Mouse (Mus musculus) inflammation-experienced regulatory T-cells, adult 6 months (primary cell): Measurements from ENCODE around the gene Zfp143. TPM values are rescaled to one million over a fixed set of nuclear protein-coding genes. Genes with fewer than 3 reads are reported as not detected.
"Not testable (repeated sequence)": the region's sequence is repeated elsewhere in the genome, so short reads cannot be mapped to it uniquely, and the experiment has no call there.

ENCODE experiments used
- ATAC-seq: one replicate; pipeline ENCODE4 v1.8.0; 2017
- polyA plus RNA-seq, 3 experiments: library from polyadenylated mRNA; unstranded; fragments of 100-300 nt; shearing (Covaris generic); gene quantifications; one replicate each; pipeline ENCODE4 v1.2.1; 2017

Zfp143 gene
- 10 to 100 TPM; 35.4 to 48.6 (median 43.5) TPM for polyA plus RNA-seq

DNA sequence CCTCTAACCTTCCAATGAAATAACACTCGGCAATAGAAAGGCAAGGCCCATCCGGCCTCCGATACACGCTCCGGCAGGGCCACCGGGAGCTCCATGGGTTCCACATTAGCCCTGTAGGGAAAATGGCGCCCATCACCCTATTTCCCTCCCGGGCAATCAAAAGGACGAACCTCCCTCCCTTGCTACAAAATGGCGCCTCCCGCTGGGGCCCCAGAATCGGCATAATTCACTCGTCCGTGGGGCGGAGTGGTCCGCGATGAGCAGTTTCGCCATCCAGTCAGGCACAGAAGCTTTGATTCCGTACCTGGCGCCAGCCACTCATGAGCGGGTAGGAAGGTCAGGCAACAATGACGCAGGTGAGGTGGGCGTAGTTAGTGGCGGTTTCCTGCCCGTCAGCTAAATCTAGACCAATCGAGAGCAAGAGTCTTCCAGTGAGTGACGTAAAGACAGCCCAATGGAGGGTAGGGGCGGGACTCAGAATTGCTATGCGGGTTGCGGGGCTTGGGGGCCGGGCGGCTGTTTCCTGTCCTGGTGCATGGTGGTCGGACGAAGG is at the start of gene Zfp143:
Gene Zfp143 (plus strand): TSS at position 19 of the 553 bp plus-strand sequence.
- peak; percentile 94 for ATAC-seq

DNA sequence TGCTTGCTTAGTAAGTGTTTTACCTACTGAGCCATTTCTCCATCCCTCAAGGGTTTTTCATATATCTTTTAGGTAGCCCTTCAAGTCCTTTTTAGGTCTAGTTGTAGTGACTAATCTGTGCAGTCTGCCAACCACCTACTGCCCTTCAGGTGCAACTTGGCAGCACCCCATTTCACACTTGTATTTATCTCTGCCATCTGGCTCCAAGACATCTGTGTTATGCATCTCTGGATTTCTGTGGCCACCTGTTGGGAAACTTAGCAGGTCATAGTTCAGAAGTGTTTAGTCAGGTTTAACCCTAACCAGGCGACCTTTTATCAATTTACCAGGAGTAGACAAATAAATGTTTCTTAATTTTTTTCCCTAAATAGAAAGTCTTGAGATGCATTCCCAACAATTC is 49.6 kb upstream of the Zfp143 start:
- ATAC-seq: no peak

DNA sequence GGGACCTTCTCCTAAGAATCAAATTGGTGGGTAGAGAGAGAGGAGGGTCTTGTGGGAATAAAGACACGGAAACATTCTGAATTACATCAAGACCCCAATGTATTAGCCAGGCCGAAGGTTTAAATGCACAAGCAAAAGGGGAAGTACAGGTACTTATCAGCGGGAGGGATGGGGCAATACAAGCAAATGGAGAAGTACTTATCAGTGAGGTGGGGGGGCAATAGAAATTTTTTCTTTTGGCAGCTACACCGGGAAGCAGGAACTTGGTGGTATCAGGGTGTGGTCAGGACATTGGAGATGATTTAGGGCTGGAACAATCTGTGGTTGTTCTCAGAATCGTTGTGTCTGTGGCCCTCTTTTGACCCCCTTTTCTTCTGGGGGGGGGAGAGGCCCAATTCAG is 46.7 kb upstream of the Zfp143 start:
- no peak for ATAC-seq

DNA sequence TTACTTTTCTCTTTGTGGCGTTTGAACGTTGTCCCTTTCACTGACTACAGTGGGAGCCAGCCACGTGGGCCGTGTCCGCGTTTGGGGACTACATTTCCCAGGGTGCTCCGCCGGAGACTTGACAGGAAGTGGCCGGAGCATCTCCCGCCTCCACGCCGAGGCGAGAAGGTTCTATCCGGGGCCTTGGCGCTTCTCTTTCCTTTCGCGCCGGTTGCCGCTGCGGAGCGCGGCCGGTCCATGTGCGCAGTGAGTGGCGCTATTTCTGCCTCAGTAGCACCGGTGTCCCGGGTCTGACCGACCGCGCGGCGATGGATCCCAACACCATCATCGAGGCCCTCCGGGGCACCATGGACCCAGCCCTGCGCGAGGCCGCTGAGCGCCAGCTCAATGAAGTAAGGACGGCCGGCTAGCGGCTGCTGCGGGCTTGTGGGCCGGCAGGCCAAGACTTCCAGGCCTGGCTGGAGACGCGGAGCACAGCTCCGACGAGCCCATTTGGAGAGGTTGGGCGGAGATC is 42.8 kb upstream of the Zfp143 start, which contains the start of gene Ipo7:
Gene Ipo7 (plus strand): TSS at position 158 of the 514 bp plus-strand sequence.
- peak; percentile 98 for ATAC-seq

DNA sequence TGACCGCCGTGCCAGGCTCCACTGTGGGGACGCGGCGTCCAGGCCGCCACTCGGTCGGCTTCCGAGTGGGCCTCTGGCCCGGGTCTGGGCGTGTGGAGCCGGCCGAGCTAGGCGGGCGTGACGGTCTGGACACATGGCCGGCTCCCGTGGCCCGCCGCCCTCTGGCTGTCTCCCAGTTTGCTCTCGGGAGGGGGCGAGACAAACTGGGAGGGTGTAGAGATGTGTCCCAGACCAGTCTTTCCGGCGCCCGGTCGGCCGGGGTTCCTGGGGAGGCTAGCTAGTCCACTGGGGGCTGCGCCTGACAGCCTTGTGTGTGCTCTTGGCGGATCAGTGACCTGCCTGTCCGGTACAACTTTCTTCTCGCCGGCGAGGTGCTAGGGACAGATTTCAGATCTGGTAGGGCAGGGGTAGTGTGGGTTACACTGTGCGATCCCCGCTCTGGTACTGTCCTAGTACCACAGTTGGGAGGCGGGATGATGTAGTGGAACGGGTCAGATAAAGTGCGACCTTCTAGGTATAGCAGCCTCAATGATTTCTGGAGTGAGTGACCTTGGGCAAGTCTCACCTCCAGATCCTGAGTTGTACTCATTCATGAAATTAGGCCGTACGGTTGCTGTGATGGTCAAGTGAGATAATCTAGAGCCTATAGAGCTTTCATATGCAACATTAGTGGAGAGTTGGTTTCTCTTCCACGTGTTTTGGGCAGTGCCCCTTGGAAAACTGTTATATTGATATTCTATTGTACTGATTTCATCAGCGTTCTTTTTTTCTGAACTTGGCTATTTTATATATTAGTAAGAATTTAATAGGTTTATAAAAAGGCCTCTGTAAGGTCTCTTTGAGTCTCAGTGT is 42.2 kb upstream of the Zfp143 start:
- peak; percentile 23 for ATAC-seq

DNA sequence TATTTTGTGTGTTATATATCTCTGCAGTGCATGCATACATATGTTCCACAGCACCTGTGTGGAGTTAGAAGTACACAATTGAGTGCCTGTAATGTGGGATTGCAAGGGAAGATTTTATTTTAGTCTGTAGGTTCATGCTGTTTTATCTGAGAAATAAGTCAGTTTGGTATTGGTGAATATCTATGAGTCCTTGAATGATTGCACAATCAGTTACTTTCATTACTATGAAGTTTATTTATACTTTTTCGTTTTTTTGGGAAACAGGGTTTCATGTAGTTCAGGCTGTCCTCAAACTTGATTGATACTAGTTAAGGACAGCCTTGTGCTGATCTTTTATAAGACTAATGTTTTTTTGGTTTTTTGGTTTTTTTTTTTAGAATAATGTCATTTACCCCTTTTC is 37.5 kb upstream of the Zfp143 start:
- ATAC-seq: no peak

DNA sequence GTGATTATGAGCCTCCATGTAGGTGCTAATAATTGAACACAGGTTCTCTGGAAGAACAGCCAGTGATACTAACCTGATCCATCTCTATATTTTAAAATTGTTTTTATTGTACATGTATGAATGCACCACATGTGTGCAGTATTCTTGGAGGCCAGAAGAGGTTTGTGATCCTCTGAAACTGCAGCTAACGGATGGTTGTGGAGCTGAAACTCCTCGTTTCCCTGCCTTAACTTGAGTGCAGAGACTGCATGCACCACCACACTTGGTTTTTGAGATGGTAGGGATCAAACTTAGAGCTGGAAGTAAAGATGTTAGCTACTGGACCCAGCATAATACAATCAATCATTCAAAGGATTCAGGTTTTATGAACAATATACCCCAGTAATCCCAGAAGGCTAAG is 34.4 kb upstream of the Zfp143 start:
- ATAC-seq: no peak

DNA sequence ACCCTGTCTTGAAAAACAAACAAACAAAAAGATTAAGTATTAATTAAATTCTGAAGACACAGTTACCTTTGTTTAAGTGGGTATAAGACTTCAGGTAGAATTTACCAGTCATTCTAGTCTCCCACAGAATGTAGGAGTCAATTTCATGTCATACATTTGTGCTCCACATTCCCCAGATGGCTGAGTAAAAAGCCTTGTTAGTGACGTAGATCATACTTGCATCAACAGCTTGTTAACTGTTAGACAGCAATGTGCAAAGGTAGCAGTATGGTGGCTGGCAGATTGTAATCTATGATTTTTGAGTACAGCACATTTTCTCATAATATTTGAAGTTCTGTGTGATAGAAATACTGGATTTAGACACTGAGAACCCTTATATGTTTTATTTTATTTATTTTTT is 32.2 kb upstream of the Zfp143 start:
- ATAC-seq: no peak

DNA sequence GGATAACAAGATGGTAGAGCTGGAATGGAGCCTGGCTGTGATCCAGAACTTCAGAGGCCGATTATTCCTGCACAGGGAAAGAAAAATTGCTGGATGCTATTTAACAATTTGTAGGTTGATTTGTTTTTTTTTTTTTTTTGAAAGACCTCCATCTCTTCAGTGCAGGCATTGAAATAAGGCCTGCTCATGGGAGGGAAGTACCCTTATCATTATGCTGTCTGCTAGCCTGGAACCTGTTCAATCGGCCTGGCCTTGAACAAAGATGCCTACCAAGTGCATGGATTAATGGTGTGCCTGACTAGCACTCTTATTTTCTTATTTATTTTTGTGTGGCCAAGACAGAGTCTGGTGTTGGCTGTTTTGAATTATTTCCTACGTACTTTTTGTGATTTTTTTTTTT is 30.7 kb upstream of the Zfp143 start:
- ATAC-seq: no peak

DNA sequence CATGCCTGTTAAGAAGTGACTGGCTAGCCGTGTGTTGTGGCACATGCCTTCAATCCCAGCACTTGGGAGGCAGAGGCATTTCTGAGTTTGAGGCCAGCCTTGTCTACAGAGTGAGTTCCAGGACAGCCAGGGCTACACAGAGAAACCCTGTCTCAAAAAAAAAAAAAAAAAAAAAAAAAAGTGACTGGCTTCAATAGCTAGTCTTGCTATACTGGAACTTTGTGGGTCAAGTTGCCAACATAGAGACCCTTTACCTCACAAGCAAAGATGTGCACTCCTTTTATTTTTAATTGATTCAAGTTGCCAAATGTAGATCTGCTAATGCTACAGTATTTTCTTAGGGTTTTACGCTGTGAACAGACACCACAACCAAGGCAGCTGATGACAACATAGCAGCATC is 3.3 kb upstream of the Zfp143 start:
- not testable (repeated sequence) for ATAC-seq

DNA sequence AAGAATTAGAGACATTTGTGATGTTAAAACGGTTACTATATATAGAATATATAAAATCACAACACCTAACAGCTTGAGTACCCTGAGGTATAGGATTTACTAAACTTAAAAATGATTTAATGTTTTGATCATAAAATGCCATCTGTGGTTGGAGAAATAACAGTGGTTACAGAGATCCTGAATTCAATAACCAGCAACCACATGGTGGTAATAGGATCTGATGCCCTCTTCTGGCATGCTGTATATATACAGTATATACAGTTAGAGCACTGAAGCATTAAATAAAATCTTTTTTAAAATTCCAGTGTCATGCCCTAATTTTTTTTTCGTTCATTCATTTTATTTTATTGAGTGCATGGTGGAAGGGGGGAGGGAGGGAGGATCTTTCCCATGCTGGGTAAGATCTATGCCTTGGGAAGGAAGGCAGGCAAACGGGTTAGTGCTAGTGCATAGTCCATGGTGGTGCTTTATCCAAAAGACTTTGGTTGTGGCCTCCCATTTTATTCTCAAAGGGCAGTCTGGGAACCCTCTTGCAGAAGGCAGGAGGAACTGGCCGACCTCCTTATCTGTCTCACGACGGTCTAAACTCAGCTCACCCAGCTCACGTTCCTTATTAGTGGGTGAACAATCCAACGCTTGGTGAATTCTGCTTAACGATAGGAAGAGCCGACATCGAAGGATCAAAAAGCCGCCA is 1.8 kb upstream of the Zfp143 start:
- no peak for ATAC-seq

DNA sequence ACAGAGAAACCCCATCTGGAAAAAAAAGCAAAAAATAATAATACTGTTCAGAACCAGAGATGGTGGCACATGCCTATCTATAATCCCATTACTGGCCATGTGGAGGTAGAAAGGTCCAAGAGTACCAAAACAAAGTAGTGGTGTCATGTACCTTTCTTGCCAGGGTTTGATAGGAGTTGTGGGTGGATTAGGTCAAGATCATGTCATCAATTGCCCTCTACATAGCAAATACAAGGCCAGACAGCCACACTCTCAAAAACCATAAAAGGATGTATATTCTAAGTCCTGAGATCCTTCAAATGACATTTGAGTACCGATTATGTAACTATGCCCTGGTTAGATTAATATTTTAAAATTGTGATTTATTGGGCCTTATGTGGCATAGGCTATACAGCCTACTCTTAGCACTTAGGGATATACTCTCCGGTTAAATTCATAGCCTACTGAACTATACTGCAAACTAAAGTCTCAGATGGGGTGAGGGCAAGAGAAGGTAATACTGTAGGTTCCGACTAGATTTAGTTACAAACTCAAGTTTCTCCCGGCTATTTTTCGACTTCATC is 830 bp upstream of the Zfp143 start:
- ATAC-seq: no peak

DNA sequence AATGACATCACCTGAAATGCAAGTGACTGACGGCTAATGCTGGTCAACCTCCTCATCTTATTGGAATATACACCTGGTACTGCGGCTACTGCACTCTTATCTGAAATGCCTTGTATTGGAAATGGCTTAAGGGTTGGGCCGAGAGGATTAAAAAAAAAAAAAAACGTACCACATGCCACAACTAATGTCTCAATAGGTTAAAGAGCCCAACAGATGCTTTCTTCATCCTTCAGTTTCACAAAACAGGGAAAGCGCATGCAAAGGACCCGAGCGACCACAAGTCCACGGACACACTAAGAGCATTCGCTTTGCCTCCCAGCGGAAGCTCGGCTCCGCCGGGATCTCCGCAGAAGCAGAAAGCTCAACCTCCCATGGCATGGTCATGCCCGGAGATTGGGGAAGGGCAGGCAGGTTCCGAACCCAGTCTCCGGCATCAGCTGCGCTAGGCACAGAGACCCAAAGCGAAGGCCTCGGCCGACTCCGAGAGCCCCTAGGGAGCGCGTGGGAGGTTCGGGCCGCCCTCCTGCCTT is 283 bp upstream of the Zfp143 start:
- peak; percentile 3 for ATAC-seq

DNA sequence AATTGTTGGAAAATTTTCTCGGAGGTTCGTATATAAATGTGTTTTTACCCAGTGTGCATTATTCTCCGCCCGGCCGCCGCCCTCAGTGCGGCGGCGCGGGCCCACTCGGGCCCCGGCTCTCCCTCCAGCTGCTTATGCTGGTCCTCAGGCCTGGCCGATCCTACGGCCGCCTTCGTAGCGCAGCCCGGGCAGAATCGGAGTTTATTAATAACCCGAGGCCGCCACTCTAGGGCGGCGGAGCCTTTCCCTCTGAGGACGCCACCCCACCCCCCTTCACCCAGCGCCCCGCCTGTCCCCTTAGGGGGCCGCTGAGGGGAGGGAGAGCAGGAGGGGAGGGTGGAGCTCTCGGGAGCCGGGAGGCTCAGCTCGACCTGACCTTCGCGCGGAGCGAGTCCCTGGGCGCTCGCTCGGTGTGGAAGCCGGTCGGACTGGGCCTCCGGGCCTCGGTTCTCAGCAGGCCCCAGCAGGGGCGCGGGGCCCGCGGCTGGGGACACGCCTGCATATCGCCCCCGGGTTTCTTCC is 796 bp downstream of the Zfp143 start:
- peak; percentile 14 for ATAC-seq

DNA sequence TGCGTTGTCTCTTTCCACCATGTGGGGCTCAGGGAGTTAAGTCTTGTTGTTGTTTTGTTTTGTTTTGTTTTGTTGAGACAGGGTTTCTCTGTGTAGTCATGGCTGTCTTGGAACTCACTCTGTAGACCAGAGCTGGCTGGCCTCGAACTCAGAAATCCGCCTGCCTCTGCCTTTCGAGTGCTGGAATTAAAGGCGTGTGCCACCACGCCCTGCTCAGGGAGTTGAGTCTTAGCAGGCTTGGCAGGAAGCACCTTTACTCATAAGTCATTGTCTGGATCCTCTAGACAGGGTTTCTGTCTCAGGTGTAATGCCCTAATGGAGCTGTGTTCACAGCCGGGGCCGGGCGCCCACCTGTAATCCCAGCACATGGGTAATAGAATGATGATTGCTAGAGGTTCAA is 2.7 kb downstream of the Zfp143 start:
- no peak for ATAC-seq

DNA sequence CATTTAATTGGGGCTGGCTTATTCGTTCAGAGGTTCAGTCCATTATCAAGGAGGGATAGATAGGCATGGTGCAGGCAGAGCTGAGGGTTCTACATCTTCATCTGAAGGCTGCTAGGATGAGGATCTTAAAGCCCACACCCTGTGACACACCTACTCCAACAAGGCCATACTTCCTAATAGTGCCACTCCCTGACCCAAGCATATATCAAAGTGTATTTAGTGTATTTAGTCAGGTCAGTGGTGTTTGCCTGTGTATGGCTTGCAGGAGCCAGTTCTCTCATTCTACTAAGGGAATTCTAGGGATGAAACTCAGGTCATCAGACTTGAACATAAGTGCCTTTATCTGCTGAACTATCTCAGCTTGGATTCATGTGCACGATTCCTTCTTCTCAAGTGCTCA is 8.1 kb downstream of the Zfp143 start:
- no peak for ATAC-seq

DNA sequence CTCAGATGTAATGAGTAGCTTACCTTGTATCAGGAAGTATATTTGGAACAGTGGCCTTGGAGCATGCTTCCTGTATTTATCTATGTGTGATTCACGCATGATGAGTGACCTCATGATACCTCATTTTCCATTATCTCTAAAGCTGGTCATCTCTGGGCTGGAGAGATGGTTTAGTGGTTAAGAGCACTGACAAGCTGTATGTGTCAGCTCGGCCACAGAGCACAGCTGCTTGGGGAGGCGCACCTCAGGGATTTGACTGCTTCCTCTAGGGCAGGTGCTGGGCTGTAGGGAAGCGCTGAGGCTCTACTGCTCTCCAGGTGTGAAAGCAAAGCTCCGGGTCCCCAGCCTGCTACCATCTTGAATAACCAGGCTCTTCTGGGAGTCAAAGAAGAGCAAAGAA is 17.2 kb downstream of the Zfp143 start:
- ATAC-seq: no peak

DNA sequence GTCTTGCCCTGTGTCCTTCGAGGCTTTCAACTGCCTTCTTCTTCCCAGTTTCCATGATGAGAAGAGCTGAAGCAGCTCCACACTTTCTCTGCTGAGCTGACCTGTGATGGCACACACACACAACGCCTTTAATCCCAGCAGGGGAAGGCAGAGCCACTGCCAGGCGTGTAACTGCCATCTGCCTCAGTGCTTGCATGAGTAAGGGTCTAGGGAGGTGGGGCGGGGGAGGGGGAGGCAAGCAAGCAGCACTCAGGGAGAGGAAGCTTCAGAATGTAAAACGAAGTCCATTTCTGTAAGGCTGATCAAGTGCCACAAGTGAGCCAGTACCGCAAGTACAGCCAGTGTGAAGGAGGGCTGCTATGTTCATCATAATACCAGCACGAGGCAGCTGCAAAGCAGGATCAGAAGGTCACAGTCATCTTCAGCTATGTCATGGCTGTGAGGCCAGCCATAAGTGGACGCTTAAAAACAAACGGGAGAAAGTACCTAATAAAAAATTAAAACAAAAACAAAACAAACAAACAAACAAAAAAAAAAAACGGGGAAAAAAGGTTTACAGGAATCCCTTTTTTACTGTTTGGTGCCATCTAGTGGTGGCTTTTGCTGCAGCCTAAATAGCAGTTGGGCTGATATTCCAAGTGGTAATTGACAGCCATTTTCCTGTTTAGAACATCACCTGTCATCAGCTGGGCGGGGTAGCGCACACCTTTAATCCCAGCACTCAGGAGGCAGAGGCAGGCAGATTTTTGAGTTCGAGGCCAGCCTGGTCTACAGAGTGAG is 22.6 kb downstream of the Zfp143 start:
- peak; percentile 77 for ATAC-seq

DNA sequence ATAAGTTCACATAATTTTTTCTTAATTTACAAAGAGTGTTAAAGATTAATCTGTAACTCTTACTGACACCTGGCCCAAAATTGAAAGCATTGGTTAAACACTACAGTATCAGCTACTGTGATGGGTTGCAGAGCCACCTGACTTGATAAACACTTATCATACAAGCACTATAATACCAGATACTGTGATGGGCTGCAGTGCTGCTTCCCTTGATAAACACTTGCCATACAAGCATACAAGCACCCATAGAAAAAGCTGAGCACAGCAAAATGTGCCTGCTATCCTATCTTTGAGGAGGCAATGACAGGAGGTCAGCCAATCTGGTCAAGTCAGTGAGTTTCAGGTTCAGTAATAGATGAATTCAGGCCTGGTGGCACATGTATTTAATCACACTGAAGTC is 24.2 kb downstream of the Zfp143 start:
- no peak for ATAC-seq

DNA sequence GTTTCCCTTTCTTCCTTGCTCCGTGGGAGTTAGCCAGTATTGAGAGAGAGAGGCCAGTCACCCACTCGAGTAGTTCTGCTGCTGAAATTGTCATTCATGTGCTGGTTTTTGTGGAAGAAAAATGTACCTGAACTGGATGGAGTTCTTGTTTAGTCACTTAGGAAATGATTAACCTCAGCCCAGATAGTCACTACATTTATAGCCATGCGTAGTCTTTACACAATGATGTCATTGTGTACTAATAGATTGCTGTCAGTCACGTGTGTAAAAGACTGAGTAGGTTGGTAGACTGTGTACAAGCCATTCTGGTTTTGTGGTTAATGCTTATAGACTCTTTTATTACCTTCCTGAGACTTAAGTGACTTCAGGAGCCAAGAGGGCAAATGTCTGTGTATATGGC is 26.9 kb downstream of the Zfp143 start:
- ATAC-seq: no peak

DNA sequence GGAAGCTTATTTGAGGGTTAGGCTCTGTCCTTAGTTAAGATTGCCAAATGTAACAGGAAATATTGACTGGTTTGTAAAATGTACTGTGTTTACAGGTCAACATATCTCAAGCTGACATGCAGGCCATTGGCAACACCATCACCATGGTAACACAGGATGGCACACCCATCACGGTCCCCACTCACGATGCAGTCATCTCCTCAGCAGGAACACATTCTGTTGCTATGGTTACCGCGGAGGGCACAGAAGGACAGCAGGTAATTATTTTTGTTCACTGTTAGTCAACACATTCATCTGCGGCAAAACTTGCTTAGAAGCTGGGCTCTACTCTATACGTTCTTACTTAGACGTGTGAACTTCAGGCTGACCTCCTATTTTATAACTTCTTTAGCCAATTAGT is 30.7 kb downstream of the Zfp143 start:
- no peak for ATAC-seq

DNA sequence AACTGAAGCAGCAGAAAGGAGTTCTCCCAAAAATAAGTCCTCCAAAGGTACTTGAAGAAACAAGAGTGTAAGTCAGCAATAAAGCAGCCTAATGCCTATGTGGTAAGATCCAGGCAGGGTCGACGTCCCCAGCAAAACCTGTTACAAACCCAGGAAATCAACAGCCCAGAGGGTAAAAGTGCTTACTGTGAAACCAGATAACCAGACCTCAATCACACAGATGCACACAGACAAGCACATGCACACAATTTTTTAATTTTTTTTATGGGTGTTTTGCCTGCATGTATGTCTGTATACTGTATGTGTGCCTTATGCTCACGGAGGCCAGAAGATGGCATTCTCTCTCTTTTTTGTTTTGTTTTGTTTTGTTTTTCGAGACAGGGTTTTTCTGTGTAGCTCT is 35.3 kb downstream of the Zfp143 start:
- no peak for ATAC-seq
